Mouse (Mus musculus) hindbrain, embryonic 14.5 days (tissue): ENCODE results near the gene Prpf4. TPM values are rescaled to one million over a fixed set of nuclear protein-coding genes. Genes with fewer than 3 reads are reported as not detected.

Experiments used
- polyA plus RNA-seq: library from polyadenylated mRNA; unstranded; fragments of >200 nt; fragmentation: Nextera tagmentation; extraction: Ambion mirVana; gene quantifications from 2 replicates; pipeline ENCODE4 v1.2.1, GENCODE M21; 2014

The Prpf4 gene
- polyA plus RNA-seq, 1 experiment from 2014 or later = 16.1 TPM

Other genes starting within 250 kb of the Prpf4 start
- gene Zfp37, start 177.8 kb upstream of the Prpf4 start, polyA plus RNA-seq = 32.7 and 33.3 TPM in 2 replicates
- 12.6 and 14.4 TPM in 2 replicates for gene Slc31a2, start 146.2 kb upstream of the Prpf4 start, polyA plus RNA-seq
- 23.5 and 24.3 TPM in 2 replicates for gene Fkbp15, start 48.2 kb upstream of the Prpf4 start, polyA plus RNA-seq
- gene Slc31a1, start 48.1 kb upstream of the Prpf4 start, polyA plus RNA-seq = 47.1 and 48.9 TPM in 2 replicates
- gene Cdc26, start 155 bp upstream of the Prpf4 start, polyA plus RNA-seq = 83.1 and 95.1 TPM in 2 replicates
- gene Rnf183, start 26.5 kb downstream of the Prpf4 start, polyA plus RNA-seq = not detected in 2 replicates
- gene Wdr31, start 62.1 kb downstream of the Prpf4 start, polyA plus RNA-seq = 9.8 and 13.5 TPM in 2 replicates
- 0.86 and 1.2 TPM in 2 replicates for gene Bspry, start 71.3 kb downstream of the Prpf4 start, polyA plus RNA-seq
- gene Hdhd3, start 94.7 kb downstream of the Prpf4 start, polyA plus RNA-seq = 11.7 and 13.3 TPM in 2 replicates
- 73.4 and 75.2 TPM in 2 replicates for gene Alad, start 111.1 kb downstream of the Prpf4 start, polyA plus RNA-seq
- 52.7 and 58.3 TPM in 2 replicates for gene Pole3, start 116.3 kb downstream of the Prpf4 start, polyA plus RNA-seq
- gene 4933430I17Rik, start 116.6 kb downstream of the Prpf4 start, polyA plus RNA-seq = 0.24 and 0.76 TPM in 2 replicates
- 35.2 and 42.9 TPM in 2 replicates for gene Rgs3, start 151.1 kb downstream of the Prpf4 start, polyA plus RNA-seq